Mouse (Mus musculus) kidney, embryonic 14.5 days (tissue): Measurements from ENCODE around the gene Fzr1. TPM values are rescaled to one million over a fixed set of nuclear protein-coding genes. Genes with fewer than 3 reads are reported as not detected.

Experiments
- ATAC-seq: fragments of 200-750 bp; cut with Nextera tagmentation; 2 replicates; pipeline ENCODE4 v1.8.0; 2017; ENCODE audit warnings: moderate number of reproducible peaks, mild to moderate bottlenecking, moderate TSS enrichment, moderate library complexity; ENCODE audit not compliant: low FRiP score, low TSS enrichment
- H3K27ac ChIP-seq: fragments of 300-500 bp; sonication (generic); 2 replicates; pipeline ENCODE4 v1.5.1; 2014; ENCODE audit warnings: low read depth, mild to moderate bottlenecking, low read length, moderate library complexity, mixed read lengths
- H3K27me3 ChIP-seq: fragments of 300-500 bp; sonication (generic); 2 replicates; pipeline ENCODE4 v1.6.1; 2014; ENCODE audit warnings: mild to moderate bottlenecking, low read length; ENCODE audit not compliant: control insufficient read depth, insufficient read depth
- H3K36me3 ChIP-seq: fragments of 300-500 bp; sonication (generic); 2 replicates; pipeline ENCODE4 v1.6.1; 2014; ENCODE audit warnings: low read length, mixed read lengths; ENCODE audit not compliant: control insufficient read depth, insufficient read depth
- H3K4me1 ChIP-seq: fragments of 300-500 bp; sonication (generic); 2 replicates; pipeline ENCODE4 v1.6.1; 2014; ENCODE audit warnings: low read length, mixed read lengths; ENCODE audit not compliant: control insufficient read depth, insufficient read depth
- H3K4me2 ChIP-seq: fragments of 300-500 bp; sonication (generic); replicated peaks from 2 replicates; pipeline ENCODE4 v1.6.1; 2014; ENCODE audit warnings: low read depth, mild to moderate bottlenecking, low read length
- H3K4me3 ChIP-seq: fragments of 300-500 bp; sonication (generic); 2 replicates; pipeline ENCODE4 v1.5.1; 2014; ENCODE audit warnings: mild to moderate bottlenecking, low read length
- H3K9ac ChIP-seq: fragments of 300-500 bp; sonication (generic); 2 replicates; pipeline ENCODE4 v1.6.1; 2014; ENCODE audit warnings: low read depth, mild to moderate bottlenecking, low read length, moderate library complexity
- H3K9me3 ChIP-seq: fragments of 300-500 bp; sonication (generic); 2 replicates; pipeline ENCODE4 v1.6.1; 2016; ENCODE audit warnings: low read length; ENCODE audit not compliant: control insufficient read depth
- WGBS: fragments of 180-500 bp; shearing (Covaris S2); extraction: QIAGEN DNeasy Blood & Tissue Kit; methylation state at CpG from one replicate; pipeline ENCODE4 v1.1.7; 2014; 5-methylcytosine and 5-hydroxymethylcytosine counted together
- polyA plus RNA-seq: library from polyadenylated mRNA; unstranded; fragments of >200 nt; fragmentation: Nextera tagmentation; extraction: Ambion mirVana; gene quantifications from 2 replicates; pipeline ENCODE4 v1.2.1, GENCODE M21; 2014

The Fzr1 gene
- polyA plus RNA-seq, 1 experiment from 2014 or later = 108 TPM

DNA sequence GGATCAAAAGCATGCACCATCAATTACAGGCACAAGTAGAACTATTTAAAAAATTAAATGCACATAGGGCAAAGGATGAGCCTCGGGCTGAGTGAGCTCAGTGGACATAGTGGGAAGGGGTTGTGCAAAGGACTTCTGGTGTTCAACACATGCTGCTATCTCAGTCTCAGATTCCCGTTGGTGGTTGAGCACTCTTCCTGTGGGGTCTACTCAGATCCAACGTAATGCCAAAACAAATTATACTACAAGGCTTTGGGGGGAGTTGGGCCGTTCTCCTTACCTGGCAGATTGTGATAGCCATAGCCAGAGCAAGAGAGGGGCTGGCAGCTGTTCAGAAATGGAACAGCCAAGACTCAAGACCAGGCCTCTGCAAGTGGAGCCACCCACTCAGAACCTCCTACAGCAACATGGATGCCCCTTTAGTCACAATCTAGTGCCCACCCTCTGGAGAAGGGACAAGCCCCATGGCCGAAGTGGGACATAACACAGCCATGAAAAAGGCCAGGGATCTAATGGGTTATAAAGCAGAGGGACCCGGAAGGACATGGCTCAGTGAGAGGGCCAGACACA, 1.6 kb upstream of the Fzr1 start:
- H3K27ac ChIP-seq = no peak overlapping the region
- no peaks in the 10 kb centered on the region for H3K9me3 ChIP-seq
- no peak for ATAC-seq
- H3K4me3 ChIP-seq = no peak overlapping the region
- no peak overlapping the region for H3K4me2 ChIP-seq
- no peak overlapping the region for H3K9ac ChIP-seq
- H3K27me3 ChIP-seq = no peaks in the 10 kb centered on the region
- peaks cover 8% of the 10 kb centered on the region; the same call in 1 of the 2 replicates for H3K36me3 ChIP-seq
- 94% methylated on average over 6 of the region's 6 CpGs for WGBS
- H3K4me1 ChIP-seq = peaks cover 12% of the 10 kb centered on the region

DNA sequence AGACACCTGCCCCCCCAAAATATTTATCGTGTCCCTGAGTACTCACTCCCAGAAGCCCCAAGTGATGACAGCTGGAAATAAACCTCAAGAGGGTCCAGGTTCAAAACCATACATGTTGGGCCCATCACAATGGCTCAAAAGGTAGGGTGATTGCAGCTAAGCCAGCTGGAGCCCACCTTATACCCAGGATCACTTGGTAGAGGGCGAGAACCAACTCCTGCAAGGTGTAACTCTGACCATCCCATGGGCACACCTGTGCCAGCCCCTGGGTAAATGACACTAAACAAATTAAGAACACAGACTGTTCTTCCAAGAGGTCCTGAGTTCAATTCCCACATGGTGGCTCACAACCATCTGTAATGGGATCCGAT, 852 bp upstream of the Fzr1 start:
- Histone ChIP-seq H3K36me3 (peaks cover 14% of the 10 kb centered on the region), H3K4me1 (peaks cover 12% of the 10 kb centered on the region), H3K9me3 (no peaks in the 10 kb centered on the region), H3K4me3 (peak overlapping the region; percentile 49), H3K27me3 (no peaks in the 10 kb centered on the region), H3K4me2 (peak overlapping the region; percentile 52), H3K9ac (peak overlapping the region; percentile 68), H3K27ac (peak overlapping the region; percentile 71)
- 58% methylated on average over 3 of the region's 3 CpGs for WGBS
- no peak for ATAC-seq

DNA sequence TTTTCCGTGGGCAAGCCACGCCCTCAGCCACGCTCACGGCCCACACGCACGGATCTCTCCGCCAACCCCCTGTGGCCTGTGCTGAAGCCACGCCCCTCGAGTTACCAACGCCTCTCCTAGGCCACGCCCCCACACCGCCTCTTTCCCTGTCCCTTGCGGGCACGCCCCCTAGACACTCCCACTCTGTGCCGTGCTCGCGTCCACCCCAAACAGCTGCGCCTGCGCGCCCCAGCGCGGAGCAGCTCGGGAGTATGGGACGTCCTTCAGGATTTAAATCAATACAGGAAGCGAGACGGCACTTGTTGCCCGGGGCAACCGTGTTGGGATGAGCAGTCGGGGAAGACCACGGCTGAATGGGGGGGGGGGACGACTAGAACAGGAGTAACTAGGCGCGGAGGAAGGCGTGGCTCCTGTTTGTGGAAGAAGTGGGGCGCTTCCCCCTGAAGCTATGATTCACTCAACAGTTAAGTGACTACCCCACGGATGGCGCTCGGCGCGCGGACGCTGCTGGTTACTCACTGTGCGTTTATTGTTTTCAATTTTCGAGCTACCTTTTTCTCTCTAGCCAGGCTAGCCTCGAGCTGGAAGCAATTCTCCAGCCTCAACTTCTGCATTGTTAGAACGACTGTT, 352 bp upstream of the Fzr1 start:
- H3K4me1 ChIP-seq = peaks cover 12% of the 10 kb centered on the region
- peak overlapping the region; percentile 90 for H3K9ac ChIP-seq
- no peaks in the 10 kb centered on the region for H3K9me3 ChIP-seq
- no peaks in the 10 kb centered on the region for H3K27me3 ChIP-seq
- H3K4me3 ChIP-seq = peak overlapping the region; percentile 82
- peak; percentile 96 for ATAC-seq
- H3K36me3 ChIP-seq = peaks cover 19% of the 10 kb centered on the region
- H3K27ac ChIP-seq = peak overlapping the region; percentile 71
- H3K4me2 ChIP-seq = peak overlapping the region; percentile 52
- WGBS = under 1% methylated on average over 46 of the region's 46 CpGs

DNA sequence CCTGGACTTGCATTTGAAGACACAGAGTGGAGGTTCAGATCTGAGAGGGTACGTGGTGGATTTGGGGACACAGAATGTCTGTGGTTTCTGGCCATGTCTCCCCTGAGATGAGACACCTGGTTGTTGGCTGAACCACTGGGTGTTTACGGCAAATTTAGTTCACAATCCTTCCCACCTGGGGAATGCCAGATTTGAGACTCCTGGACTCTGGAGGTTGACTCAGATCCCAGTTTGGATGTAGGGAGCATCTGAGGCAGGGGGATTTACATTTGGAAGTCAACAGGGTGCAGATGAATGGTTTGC, 1.0 kb downstream of the Fzr1 start:
- peak overlapping the region; percentile 90 for H3K9ac ChIP-seq
- ATAC-seq = no peak
- H3K27me3 ChIP-seq = no peaks in the 10 kb centered on the region
- H3K9me3 ChIP-seq = no peaks in the 10 kb centered on the region
- H3K36me3 ChIP-seq = peaks cover 31% of the 10 kb centered on the region
- peak overlapping the region; percentile 76 for H3K4me2 ChIP-seq
- H3K27ac ChIP-seq = no peak overlapping the region
- H3K4me1 ChIP-seq = peaks cover 12% of the 10 kb centered on the region
- H3K4me3 ChIP-seq = peak overlapping the region; percentile 82
- 47% methylated on average over 2 of the region's 2 CpGs for WGBS

DNA sequence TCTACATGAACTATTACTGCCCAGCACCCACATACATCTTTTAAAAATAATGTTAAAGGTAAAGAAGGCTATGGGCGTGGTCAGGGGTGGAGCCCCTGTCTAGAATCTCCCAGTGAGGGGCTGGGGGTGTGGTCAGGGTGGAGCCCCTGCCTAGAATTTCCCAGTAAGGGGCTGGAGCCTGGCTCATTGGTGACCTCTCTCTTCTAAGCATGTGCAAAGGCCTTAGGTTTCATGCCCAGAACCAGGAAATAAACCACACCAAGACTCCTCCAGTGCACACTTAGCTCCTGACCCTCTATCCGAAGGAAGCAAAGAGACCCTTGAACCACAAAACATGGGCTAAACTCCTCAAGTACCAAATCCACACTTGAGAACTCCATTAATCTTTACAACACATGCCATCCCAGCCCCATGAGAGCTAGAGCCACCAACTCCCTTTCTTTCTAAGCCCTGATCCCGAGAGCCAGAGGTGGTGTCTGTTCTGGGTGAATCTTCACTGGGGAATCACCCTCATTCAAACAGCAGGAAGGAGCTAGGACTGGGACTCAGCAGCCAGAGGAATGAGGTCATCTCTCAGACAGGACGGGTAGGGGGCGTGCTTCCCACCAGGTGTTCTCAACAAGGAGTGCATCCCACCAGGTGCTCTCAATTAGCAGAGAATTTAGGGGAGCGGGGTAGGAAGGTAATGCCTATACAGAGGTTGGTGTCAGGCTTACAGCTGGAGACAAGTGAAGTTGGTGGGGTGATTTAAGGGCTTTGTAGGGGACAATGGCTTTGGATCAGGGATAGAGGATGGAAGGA, 1.6 kb downstream of the Fzr1 start:
- H3K4me3 ChIP-seq = peak overlapping the region; percentile 82
- peaks cover 37% of the 10 kb centered on the region for H3K36me3 ChIP-seq
- 42% methylated on average over 6 of the region's 6 CpGs for WGBS
- no peaks in the 10 kb centered on the region for H3K9me3 ChIP-seq
- H3K27me3 ChIP-seq = no peaks in the 10 kb centered on the region
- H3K9ac ChIP-seq = peak overlapping the region; percentile 90; the same call in 1 of the 2 replicates
- no peak for ATAC-seq
- H3K4me2 ChIP-seq = peak overlapping the region; percentile 76
- H3K27ac ChIP-seq = no peak overlapping the region; the same call in 1 of the 2 replicates
- peaks cover 12% of the 10 kb centered on the region for H3K4me1 ChIP-seq

DNA sequence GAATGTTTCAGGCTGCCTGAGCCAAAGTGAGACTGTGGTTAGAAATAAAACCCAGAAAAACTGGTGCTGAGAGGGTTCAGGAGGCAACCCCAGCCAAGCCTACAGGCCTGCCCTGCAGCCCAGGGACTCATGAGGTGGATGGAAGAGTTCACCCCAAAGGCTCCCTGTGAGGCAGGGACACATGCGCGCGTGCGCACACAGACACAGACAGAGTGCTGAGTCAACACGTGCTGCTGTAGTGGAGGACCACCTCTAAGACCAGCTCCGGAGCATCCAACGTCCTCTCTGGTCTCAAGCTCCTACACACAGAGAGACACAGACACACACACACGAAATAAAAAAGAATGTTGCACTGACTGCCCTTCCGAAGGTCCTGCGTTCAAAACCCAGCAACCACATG, 3.0 kb downstream of the Fzr1 start:
- Histone ChIP-seq H3K4me1 (peaks cover 12% of the 10 kb centered on the region), H3K27ac (no peak overlapping the region), H3K9me3 (no peaks in the 10 kb centered on the region), H3K9ac (no peak overlapping the region), H3K27me3 (no peaks in the 10 kb centered on the region), H3K4me3 (no peak overlapping the region), H3K36me3 (peaks cover 51% of the 10 kb centered on the region), H3K4me2 (no peak overlapping the region)
- WGBS = 96% methylated on average over 10 of the region's 10 CpGs
- no peak for ATAC-seq

DNA sequence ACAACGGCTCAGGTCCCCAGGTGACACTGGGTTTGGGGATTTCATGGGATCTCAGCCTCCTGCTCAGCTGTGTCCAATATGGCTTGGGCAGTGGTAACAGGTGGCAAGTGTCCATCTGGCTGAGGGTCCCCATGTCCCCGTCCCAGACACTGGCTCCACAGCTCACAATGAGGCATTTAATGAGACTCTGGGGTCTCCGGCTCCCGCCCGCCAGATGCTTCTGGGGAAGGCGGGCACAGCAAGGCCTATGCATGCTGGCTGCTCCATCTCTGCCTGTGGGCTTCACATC, 11.2 kb downstream of the Fzr1 start:
- Histone ChIP-seq H3K9ac (no peak overlapping the region), H3K9me3 (no peaks in the 10 kb centered on the region), H3K4me2 (no peak overlapping the region), H3K27ac (no peak overlapping the region), H3K4me3 (no peak overlapping the region), H3K27me3 (peaks cover 14% of the 10 kb centered on the region), H3K4me1 (peaks cover 23% of the 10 kb centered on the region), H3K36me3 (peaks cover 59% of the 10 kb centered on the region)
- 87% methylated on average over 6 of the region's 6 CpGs for WGBS
- ATAC-seq = no peak

DNA sequence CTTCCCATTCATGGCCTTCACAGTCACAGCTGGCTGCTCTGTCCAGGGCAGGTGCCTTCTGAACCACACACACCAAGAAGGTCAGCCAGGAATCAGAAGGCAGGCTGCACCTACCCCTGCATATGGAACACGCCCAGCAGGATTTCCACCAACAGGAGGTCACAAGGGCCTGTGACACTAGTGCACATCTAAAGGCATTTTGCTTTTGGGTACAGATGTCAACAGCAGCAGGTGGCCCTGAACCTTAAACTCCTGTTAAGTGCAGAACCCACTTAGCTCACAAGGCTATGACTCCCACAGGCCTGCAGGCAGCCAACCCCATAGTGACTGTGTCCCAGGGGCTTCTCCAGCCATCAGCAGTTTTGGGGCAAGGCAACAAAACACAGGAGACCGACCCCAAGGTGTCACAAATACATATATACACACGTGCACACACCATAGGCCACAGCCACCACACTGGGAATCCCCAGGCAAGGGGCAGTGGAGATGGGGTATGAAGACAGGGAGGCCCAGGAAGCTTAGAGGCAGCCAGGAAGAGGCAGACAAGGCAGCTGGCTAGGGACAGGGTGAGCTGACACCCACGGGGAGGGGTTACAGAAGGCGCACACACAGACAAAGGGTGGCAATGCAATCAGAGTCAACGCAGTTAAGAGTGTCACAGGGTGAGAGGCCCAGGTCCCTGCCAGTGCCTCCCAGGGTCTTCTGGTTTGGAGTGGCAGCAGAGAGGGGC, 11.7 kb downstream of the Fzr1 start:
- Histone ChIP-seq H3K9me3 (no peaks in the 10 kb centered on the region), H3K36me3 (peaks cover 56% of the 10 kb centered on the region), H3K27ac (no peak overlapping the region), H3K4me3 (no peak overlapping the region), H3K4me2 (no peak overlapping the region), H3K27me3 (peaks cover 14% of the 10 kb centered on the region), H3K9ac (no peak overlapping the region), H3K4me1 (peaks cover 23% of the 10 kb centered on the region)
- ATAC-seq = no peak
- 89% methylated on average over 6 of the region's 6 CpGs for WGBS
